Mouse (Mus musculus) frontal cortex, postnatal 36 days (tissue): ENCODE measurements around the gene Traf3ip3.

ENCODE experiments used
- DNase-seq, 2 experiments: peaks; one replicate each; pipeline ENCODE4 v3.0.0; 2022; ENCODE audit warnings: low spot score in 2 of 2

Gene Traf3ip3

DNA sequence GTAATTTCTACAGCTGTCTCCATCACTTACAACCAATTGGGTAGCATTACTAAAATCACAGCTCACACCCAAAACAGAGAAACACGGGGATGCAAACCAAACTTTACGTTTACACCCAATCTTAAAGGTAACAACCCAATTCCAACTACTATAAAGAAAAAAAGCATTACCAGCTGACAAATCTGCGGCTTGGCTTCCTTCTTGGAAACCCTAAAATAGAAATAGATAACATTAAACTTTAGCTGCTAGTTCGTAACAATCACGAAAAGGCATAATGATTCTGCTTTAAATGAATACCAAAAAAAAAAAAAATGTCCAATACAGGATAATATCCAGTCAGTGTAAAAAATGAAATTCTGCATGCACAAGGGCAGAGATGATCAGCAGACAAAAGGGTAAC, 72.2 kb downstream of the Traf3ip3 start:
- no peak for DNase-seq

DNA sequence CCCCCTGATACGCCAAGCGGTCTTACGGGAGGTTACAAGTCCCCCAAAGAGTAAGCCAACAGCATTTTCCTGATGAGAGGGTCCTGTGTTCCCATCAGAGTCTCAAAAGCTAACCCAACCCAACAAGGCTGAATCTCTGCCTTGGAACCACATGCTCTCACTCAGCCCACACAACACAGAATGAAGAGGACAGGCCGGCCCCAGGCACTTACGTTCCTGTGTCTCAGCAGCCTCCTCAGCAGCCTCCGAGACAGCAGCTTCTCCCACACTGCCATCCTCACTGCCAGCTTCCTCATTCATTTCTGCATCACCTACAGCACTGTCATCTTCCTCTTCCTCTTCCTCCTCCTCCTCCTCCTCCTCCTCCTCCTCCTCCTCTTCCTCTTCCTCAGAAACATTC, 73.4 kb downstream of the Traf3ip3 start:
- DNase-seq: no peak

DNA sequence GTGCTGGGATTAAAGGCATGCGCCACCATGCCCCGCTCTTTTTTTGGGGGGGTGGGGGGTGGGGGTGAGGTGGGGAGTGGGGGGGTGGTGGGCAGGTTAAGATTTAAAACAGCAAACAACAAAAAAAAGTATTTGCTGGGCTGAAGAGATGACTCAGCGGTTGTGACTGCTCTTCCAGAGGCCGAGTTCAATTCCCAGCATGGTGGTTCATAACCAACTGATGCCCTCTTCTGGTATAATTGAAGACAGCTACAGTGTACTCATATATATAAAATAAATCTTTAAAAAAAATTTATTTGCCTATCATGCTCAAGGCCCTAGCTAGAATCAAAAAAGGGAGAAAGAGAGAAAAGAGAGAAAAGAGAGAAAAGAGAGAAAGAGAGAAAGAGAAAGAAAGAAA, 75.7 kb downstream of the Traf3ip3 start:
- no peak for DNase-seq
